Mouse (Mus musculus) spleen, adult 2 months (tissue): ENCODE data around the gene Shisa2.

Experiments used
- CTCF ChIP-seq: fragments of 200-500 bp; IDR thresholded peaks from 2 replicates; pipeline ENCODE4 v1.5.1; 2011; ENCODE audit warnings: mild to moderate bottlenecking, inconsistent platforms; ENCODE audit not compliant: insufficient read depth, insufficient read length, insufficient replicate concordance; ENCODE audit errors: extremely low read depth
- POLR2A ChIP-seq: fragments of 200-500 bp; IDR thresholded peaks from 2 replicates; pipeline ENCODE4 v1.6.1; 2011; ENCODE audit warnings: low read depth, low read length, inconsistent platforms

DNA sequence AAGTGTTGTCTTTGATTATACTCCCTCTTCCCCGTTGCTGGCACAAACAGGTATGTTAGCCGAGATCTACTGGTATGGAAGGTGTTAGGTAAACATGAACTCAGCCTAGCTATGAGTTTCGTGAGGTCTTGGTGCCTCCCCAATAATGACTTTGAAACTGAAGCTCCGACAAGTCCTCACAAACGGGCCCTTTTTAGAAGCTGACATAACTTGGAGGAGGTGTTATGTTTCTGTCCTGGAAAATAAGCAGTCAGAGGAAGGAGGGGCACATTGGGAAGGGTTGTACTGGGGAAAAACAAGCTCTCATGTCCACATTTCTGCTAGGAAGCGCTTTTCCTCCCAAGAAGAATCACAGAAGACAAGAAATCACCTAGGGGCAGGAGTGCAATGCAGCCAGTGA lies 31.5 kb downstream of the Shisa2 start:
- TF ChIP-seq CTCF (no peak), POLR2A (no peak)
